Mouse (Mus musculus) kidney, postnatal 10 days (tissue): ENCODE results near the gene Rcsd1.

Experiments used
- DNase-seq: peaks from one replicate; pipeline ENCODE4 v3.0.0; 2021; ENCODE audit warnings: mixed read lengths

Gene Rcsd1

GRCm38 (mm10) chr1:165617166-165617891 is 92.2 kb downstream of the Rcsd1 start:
- peak; percentile 81 for DNase-seq

GRCm38 (mm10) chr1:165616652-165617051 is 92.9 kb downstream of the Rcsd1 start:
- no peak for DNase-seq

GRCm38 (mm10) chr1:165614793-165615192 is 94.8 kb downstream of the Rcsd1 start:
- DNase-seq = no peak

- DNase-seq = no peak
Measured at GRCm38 (mm10) chr1:165613926-165614325, 95.6 kb downstream of the Rcsd1 start.

- DNase-seq = no peak
Measured at GRCm38 (mm10) chr1:165612714-165613113, 96.8 kb downstream of the Rcsd1 start.

- DNase-seq = no peak
Measured at GRCm38 (mm10) chr1:165610321-165610999, 99.1 kb downstream of the Rcsd1 start.

GRCm38 (mm10) chr1:165609495-165610320 is 99.8 kb downstream of the Rcsd1 start:
- no peak for DNase-seq

GRCm38 (mm10) chr1:165608904-165609303 is 100.7 kb downstream of the Rcsd1 start:
- no peak for DNase-seq

GRCm38 (mm10) chr1:165605774-165606173 is 103.8 kb downstream of the Rcsd1 start:
- DNase-seq = no peak

GRCm38 (mm10) chr1:165605108-165605507 is 104.4 kb downstream of the Rcsd1 start:
- DNase-seq = no peak

GRCm38 (mm10) chr1:165604203-165604602 is 105.4 kb downstream of the Rcsd1 start:
- no peak for DNase-seq

- no peak for DNase-seq
Measured at GRCm38 (mm10) chr1:165603218-165603617, 106.3 kb downstream of the Rcsd1 start.

- DNase-seq = no peak
Measured at GRCm38 (mm10) chr1:165601775-165602280, 107.7 kb downstream of the Rcsd1 start.
